Mouse (Mus musculus): ENCODE measurements around the gene Serpinh1.

- TF ChIP-seq CTCF (IDR thresholded peaks at IDR 0.05) (no peak), EP300 (IDR thresholded peaks at IDR 0.05) (no peak)
These were observed 25.8 kb upstream of the Serpinh1 start for GRCm38 (mm10) chr7:99378870-99379269.
